Mouse (Mus musculus): Measurements from ENCODE around the gene Gtf2h1.
"Not testable (repeated sequence)": the region's sequence is repeated elsewhere in the genome, so short reads cannot be mapped to it uniquely, and the experiment has no call there.

Gene Gtf2h1

GRCm38 (mm10) chr7:46795287-46796205, at the start of gene Gtf2h1, which contains the start of gene Hps5:
Gene Gtf2h1, plus strand, starts transcription at chr7:46796103.
Gene Hps5, minus strand, starts transcription at chr7:46796064.
- peak; percentile 98 for DNase-seq

- no peak for DNase-seq
These were observed 49.5 kb upstream of the Gtf2h1 start for GRCm38 (mm10) chr7:46746381-46746780.

DNA sequence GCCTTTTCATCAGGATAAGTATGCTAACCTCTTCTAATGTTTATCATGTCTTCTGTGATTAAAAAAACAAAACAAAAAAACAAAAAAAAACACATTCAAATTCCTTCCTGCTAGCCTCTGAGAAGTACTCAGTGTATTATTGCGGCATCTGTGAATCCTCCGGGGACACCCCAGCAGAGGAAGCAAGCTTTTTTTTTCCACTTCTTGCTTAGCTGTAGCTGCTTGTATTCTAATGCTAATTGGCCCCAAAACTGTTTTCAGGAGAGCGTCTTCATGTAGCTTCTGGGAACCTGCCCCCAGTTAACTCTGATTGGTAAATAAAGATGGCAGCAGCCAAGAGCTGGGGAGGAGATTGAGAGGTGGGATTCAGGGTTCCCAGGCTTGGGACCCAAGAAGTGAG, 47.4 kb upstream of the Gtf2h1 start:
- no peak for DNase-seq

DNA sequence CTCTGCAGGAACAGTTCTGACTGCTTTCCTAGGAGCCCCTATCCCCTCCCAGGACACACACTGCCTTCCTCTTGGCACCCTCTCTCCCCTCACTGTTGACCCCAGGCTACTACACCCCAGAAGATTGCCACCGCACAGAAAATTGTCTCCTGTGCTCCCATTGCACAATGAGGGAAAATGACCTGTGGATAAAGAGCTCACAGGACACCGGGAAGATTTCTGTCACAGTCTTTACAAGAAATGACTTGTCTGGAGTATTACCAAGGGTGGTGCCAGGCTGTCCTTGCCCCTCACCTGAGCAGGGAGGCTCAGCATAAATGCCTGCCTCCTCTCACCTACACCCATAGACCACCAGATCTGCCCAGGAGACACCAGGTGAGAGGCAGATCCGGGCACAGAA, 44.4 kb upstream of the Gtf2h1 start, which contains the start of gene Saa2:
Gene Saa2 (plus strand): TSS at position 301 of the 400 bp plus-strand sequence.
- DNase-seq = no peak

DNA sequence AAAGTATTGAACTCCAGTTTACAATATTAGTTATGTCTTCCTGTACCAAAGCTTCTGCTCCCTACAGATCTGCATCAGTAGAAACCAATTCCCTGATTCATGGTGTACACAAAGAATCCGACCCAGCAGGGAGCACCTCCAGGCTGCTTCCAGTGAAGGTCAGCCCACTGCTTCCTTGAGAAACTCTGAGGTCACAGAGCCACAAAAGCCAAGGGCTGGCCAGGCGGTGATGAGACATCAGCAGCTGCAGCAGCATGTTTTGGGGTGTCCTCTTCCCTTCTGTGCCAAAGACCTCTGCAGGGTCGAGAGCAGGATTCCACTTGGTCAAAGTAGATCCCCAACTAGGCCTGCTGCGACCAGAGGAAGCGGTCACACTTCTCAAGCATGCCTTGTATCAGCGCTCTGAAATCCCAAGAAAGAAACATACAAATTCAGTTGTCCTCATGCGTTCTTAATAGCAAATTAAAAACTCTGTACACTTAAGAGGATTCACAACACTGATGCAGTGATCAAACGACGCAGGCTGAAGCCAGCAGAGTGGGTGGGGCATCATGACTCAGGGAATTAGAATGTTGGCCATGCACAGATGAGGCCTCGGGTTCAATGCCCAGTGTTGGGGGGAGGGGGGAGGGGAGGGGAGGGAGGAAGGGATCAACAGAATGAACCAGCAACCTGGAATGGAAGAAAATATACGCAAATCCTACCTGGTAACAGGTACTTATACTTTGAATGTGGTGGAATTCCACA, 34.7 kb upstream of the Gtf2h1 start:
- no peak for DNase-seq

DNA sequence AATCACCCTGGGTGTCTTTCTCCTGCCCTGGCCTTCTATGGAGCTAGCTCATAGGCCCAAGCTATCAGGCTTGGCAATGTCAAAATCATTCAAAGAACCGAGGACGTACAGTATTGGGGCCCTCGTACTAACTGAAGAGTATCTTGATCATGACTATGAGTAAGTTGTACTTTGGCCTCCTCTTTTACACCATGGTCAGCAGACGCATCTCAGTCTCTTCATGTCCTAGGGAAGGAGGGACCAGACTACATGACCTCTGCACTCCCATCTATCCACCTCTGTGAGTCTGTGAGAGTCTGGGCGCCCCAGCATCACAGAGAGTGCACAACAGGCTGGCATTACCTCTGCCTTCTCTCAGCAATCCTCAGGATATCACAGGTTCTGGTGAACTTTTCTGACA, 33.3 kb upstream of the Gtf2h1 start:
- DNase-seq = no peak

- no peak for DNase-seq
These were observed 31.2 kb upstream of the Gtf2h1 start for GRCm38 (mm10) chr7:46764672-46765071.

DNA sequence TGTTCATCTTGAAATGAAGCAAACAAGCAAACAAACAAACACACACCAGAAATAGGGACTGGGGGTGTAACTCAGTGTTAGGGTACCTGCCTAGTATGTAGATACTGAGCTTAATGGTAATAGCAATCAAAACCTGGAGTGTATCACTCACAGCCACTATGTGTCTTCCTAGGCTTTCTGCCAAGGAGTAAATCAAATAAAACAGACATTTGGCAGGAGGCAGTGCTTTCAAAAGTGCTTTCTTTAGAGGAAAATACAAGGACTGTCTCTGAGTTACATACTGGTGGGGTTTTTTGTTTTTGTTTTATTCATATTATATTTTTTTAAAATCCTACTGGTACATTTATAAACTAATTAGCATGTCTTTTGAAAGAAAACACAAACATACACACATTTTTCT, 28.5 kb upstream of the Gtf2h1 start:
- DNase-seq = no peak

- DNase-seq = no peak
These were observed 27.5 kb upstream of the Gtf2h1 start for GRCm38 (mm10) chr7:46768451-46768850.

DNA sequence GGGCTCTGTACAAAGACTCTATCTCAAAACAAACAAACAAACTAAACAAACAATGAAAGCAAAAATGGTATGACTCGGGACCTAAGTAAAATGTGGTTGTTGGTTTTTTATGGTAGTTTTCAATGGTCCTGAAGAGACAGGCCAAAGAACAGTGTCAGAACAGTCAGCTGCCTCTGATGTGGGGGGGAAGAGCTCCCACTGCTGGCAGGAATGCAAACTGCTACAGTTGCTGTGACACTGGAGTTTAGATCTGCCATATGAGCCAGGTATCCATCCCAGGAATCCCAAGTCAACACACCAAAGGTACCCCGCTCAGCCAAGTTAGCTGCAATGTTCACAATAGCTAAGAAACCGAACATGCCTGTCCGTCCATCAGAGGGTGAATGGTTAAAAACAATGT, 25.2 kb upstream of the Gtf2h1 start:
- DNase-seq = peak; percentile 69

- DNase-seq = no peak
These were observed 6.6 kb upstream of the Gtf2h1 start for GRCm38 (mm10) chr7:46789177-46789849.

DNA sequence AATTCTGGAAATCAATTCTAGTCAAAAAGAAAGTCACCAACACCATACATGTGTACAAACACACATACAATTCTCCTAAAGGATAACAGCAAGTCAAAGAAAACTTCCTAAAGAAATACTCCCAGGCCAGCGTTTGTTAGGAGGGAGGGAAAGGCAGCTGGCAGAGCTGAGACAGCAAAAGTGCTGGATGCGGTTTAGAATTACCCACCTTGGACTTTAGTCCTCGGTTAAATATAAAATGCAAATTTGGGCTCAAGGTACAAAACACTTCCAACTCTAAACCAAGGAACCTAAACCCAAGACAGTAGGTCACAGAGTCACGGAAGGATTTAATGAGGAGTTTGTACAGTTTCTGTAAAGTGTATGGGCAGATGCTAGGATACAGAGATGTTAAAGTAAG, 2.0 kb upstream of the Gtf2h1 start:
- no peak for DNase-seq

GRCm38 (mm10) chr7:46796206-46796679, 340 bp downstream of the Gtf2h1 start:
- no peak for DNase-seq

DNA sequence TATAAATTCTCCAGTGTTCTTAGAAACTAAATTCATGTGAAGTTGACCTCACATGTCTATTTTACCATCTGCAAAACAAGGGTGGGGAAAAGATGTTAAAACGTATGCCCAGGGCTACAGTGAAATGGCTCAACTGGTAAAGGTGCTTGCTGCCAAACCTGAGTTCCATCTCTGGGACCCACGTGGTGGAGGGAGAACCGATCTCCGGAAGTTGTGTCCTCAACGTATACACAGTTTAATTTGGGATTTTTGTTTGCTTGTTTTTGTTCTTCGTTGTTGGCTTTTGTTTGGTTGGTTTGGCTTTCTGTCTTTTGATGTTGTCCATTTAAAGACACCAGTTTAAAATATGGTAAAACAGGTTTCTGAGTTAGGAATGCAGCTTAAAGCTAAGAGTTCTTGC, 876 bp downstream of the Gtf2h1 start:
- DNase-seq = no peak

- DNase-seq = no peak
These were observed 14.4 kb downstream of the Gtf2h1 start for GRCm38 (mm10) chr7:46810325-46810724.

- DNase-seq = no peak
These were observed 18.1 kb downstream of the Gtf2h1 start for GRCm38 (mm10) chr7:46814012-46814411.

- DNase-seq = not testable (repeated sequence)
These were observed 25.2 kb downstream of the Gtf2h1 start for GRCm38 (mm10) chr7:46820876-46821632.

DNA sequence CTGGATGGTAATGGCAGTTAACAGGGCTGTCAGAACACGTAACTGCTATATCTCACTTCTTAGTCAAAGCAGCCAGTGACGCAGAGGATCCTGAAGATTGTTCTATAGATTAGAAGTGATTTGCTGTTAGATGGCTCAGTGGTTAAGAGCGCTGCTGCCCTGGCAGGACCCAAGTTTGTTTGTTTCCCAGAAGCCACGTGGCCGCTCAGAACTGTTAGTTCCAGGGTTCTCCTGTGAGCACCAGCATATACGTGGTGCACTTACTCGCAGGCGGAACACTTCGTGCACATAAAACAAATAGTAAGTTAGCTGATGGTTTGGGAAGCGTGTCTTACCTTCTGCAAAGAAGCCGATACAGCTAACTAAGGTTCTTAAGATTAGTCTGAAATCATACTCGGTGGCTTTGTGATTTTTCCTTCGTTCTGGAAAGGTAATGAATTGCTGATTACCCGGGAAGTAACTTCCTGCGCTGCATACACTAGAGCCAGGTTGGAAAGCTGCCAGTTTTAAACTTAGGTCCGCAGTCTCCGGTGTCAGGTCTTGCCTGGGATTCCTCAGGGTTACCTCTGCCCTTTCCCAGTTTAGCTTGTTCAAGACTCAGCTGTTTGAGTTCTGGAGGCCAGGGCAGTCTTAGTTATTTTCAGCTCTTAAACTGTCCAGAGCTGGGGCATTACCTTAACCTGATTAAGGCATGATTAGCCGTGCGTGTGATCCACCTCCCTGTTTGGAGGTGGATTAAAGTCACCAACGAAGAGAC, 31.3 kb downstream of the Gtf2h1 start:
- DNase-seq = no peak

DNA sequence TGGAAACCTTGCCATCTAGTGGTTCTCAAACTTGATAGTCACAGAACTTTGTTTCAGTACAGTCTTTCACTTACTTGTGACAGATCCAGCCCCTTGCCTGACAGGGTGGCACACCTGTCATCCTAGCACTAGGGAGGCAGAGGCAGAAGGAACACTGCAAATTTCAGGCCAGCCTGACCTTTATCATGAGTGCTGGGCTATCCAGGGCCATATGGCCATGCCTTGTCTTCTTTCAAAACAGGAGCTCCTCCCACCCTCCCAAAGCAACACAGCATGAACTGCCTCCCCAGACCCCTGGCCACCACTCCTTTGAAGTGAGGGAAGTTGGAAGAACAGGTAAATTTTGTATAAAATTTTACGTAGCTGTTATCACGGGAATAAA, 31.9 kb downstream of the Gtf2h1 start:
- no peak for DNase-seq

DNA sequence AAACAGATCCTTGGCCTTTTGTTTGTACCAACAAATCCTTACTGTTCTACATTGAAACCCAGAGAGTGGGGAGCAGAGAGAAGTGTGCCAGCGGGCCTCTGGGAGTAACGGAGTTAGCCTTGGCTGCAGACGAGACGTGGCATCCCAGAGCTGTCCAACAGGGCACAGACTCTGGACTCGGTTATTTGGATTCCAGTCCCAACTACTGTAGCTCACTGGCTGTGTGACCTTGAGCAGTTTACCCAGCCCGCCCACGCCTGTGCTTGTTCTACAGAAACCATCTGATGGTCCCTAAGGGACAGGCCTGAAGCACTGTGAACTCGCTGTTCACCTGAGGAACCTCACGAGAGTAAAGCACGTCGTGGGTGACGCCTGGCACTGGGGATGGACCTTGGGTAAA, 34.0 kb downstream of the Gtf2h1 start:
- DNase-seq = no peak

DNA sequence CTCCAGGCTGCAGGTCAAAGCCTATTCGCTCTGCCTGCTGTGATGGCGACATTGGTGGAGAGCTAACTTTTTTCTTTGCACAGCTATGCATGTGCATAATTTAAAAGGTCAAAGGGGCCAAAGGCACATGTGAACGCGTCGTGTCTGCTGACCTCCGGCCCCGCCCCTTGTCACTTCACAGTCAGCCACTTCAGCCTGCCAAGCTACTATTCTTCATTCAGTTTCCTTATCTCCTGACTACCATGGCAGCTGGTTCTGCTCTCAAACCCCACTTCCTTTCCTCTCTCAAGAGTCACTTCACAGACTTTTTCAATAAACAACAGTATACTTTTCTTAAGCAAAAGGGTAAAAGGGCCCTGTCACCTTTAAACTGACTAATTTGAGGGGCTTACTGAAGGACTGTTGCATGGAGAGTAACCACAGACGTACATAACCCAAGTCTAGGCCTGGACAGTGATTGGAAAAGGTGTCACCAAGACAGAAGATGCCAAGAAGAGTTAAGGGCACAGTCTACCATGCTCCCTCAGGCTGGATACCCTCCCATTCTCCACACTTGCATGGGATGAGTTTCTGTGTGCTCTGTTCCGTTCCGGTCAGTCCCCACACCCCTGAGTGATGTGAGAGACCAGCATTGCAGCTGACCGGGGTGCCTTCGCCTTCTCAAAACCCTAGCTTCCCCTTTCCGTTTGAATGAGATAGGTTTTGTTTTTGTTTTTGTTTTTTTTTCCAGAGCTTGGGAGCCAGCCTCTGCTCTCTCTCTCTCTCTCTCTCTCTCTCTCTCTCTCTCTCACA, 35.1 kb downstream of the Gtf2h1 start:
- no peak for DNase-seq

Data from embryo, embryonic 11 days (tissue).